Mouse (Mus musculus) kidney, adult 2 months (tissue): ENCODE measurements at regions not wholly inside any gene's neighbourhood (a gene's known extent, or its start where the extent isn't known, plus 50 kb on each side); places are given as distances from the start of the nearest gene placed in this dataset.

Source experiments
- CTCF ChIP-seq: fragments of 200-500 bp; conservative IDR thresholded peaks from 2 replicates; pipeline ENCODE4 v1.5.1; 2011; ENCODE audit warnings: low read depth, mild to moderate bottlenecking, control low read depth, low read length, moderate library complexity, mixed read lengths; ENCODE audit not compliant: insufficient read depth, insufficient read length
- POLR2A ChIP-seq: fragments of 200-500 bp; IDR thresholded peaks from one replicate; pipeline ENCODE4 v1.6.1; 2011; ENCODE audit warnings: low read depth, low read length, control low read depth

DNA sequence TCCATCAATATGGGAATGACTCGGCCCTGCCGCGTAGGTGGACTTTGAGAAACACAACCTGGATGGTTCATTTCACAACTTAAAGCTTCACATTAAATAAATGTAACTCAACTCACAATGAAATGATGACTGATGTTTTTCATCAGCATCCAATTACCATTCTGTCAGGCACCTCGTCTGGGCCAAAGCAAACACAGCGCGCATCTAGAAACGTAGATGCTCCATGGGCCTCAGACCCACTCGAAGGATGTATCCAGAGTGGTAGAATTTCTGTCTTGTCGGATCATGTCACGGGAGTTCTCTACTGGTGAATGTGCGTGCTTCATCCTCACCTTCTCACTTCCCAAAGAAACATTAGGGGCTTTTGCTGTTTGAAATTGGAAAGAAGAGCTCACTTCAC lies 127.0 kb upstream of the Lrig3 start:
- TF ChIP-seq CTCF (no peak), POLR2A (no peak)
